Mouse (Mus musculus) brain, embryonic 14.5 days (tissue): ENCODE measurements at regions not wholly inside any gene's neighbourhood (a gene's known extent, or its start where the extent isn't known, plus 50 kb on each side); places are given as distances from the start of the nearest gene placed in this dataset.

Source experiments
- CTCF ChIP-seq: fragments of 200-500 bp; IDR thresholded peaks from 2 replicates; pipeline ENCODE4 v1.5.1; 2012; ENCODE audit warnings: inconsistent platforms, mild to moderate bottlenecking, moderate library complexity, borderline replicate concordance; ENCODE audit not compliant: insufficient read depth, insufficient read length; ENCODE audit errors: extremely low read depth
- POLR2A ChIP-seq: fragments of 200-500 bp; IDR thresholded peaks from 2 replicates; pipeline ENCODE4 v1.6.1; 2012; ENCODE audit warnings: mild to moderate bottlenecking, inconsistent platforms, borderline replicate concordance; ENCODE audit not compliant: poor library complexity, insufficient read depth, insufficient read length, severe bottlenecking; ENCODE audit errors: extremely low read depth

- no peak for TF ChIP-seq POLR2A
- no peak for TF ChIP-seq CTCF
Observed at GRCm38 (mm10) chr10:96848496-96848895, 231.7 kb downstream of the Btg1 start.
